Mouse (Mus musculus) hindbrain, embryonic 14.5 days (tissue): ENCODE measurements around the gene Cand2. TPM values are rescaled to one million over a fixed set of nuclear protein-coding genes. Genes with fewer than 3 reads are reported as not detected.

Source experiments
- ATAC-seq: fragments of 200-750 bp; cut with Nextera tagmentation; 2 replicates; pipeline ENCODE4 v1.8.0; 2017; ENCODE audit warnings: moderate number of reproducible peaks, mild to moderate bottlenecking, moderate TSS enrichment, moderate library complexity; ENCODE audit not compliant: low FRiP score
- DNase-seq: peaks from one replicate; pipeline ENCODE4 v3.0.0-alpha.2; 2015; ENCODE audit warnings: low spot score
- H3K27ac ChIP-seq: fragments of 300-500 bp; sonication (generic); 2 replicates; pipeline ENCODE4 v1.5.1; 2014; ENCODE audit warnings: mild to moderate bottlenecking, moderate library complexity
- H3K27me3 ChIP-seq: fragments of 300-500 bp; sonication (generic); 2 replicates; pipeline ENCODE4 v1.6.1; 2014; ENCODE audit warnings: mild to moderate bottlenecking, low read length, mixed read lengths; ENCODE audit not compliant: control insufficient read depth, insufficient read depth
- H3K36me3 ChIP-seq: fragments of 300-500 bp; sonication (generic); replicated peaks from 2 replicates; pipeline ENCODE4 v1.6.1; 2014; ENCODE audit not compliant: control insufficient read depth, insufficient read depth
- H3K4me1 ChIP-seq: fragments of 300-500 bp; sonication (generic); replicated peaks from 2 replicates; pipeline ENCODE4 v1.6.1; 2014; ENCODE audit warnings: antibody characterized with exemption, low read length, mixed read lengths; ENCODE audit not compliant: control insufficient read depth, insufficient read depth
- H3K4me2 ChIP-seq: fragments of 300-500 bp; sonication (generic); replicated peaks from 2 replicates; pipeline ENCODE4 v1.6.1; 2014; ENCODE audit warnings: mild to moderate bottlenecking, moderate library complexity
- H3K4me3 ChIP-seq: fragments of 300-500 bp; sonication (generic); replicated peaks from 2 replicates; pipeline ENCODE4 v1.5.1; 2014; ENCODE audit warnings: mild to moderate bottlenecking, low read length
- H3K9ac ChIP-seq: fragments of 300-500 bp; sonication (generic); 2 replicates; pipeline ENCODE4 v1.6.1; 2014
- H3K9me3 ChIP-seq: fragments of 300-500 bp; sonication (generic); 2 replicates; pipeline ENCODE4 v1.6.1; 2016; ENCODE audit warnings: low read length; ENCODE audit not compliant: control insufficient read depth
- WGBS: fragments of 180-500 bp; shearing (Covaris S2); extraction: QIAGEN DNeasy Blood & Tissue Kit; methylation state at CpG from one replicate; pipeline ENCODE4 v1.1.7; 2014; 5-methylcytosine and 5-hydroxymethylcytosine counted together
- polyA plus RNA-seq: library from polyadenylated mRNA; unstranded; fragments of >200 nt; fragmentation: Nextera tagmentation; extraction: Ambion mirVana; gene quantifications from 2 replicates; pipeline ENCODE4 v1.2.1, GENCODE M21; 2014

Cand2 gene
- polyA plus RNA-seq, 1 experiment from 2014 or later: 11.1 TPM

DNA sequence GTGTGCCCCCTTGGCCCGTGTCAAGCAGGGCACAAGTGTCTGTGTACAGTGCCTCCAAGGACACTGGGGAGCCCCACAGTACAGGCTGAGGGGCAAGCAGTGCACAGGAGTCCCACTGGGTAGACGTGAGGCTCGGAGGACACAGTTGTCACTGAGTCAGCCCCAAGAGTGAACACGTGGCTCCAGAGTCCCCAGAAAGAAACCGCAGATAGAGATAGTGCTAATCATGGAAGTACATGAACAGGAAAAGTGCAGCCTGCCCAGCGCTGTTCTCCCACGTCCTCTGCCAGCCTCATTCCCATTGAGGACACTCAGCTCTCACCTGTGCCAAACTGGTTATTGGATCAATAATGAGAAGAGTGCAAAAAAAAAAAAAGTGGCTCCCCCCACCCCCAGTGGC is 18.8 kb upstream of the Cand2 start:
- DNase-seq: no peak
- 79% methylated on average over 7 of the region's 7 CpGs for WGBS

DNA sequence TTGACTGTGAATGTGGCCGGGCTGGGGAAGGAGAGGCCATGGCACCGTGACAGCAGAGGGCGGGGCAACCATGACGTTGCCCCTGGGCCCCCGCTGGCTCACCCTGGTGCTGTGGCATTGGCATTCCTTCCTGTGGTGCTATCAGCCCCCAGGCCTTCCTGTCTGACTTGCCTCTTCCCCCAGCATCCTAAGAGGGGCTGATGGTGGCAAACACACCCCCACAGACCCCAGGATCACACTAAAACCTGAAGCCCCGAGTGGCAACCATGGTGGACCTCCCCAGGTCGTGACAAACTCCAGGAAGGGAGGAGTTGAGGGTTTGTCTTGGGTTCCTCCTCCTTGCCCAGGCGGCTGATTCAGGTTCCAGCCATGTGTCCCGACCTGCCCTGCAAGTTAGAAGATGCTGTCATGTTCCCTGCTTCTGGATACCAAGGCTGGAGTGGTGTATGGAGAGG is 15.3 kb upstream of the Cand2 start:
- no peak for ATAC-seq
- WGBS: 78% methylated on average over 9 of the region's 9 CpGs

More for the DNA sequence above, 18.8 kb upstream of the Cand2 start:
- no peaks in the 10 kb centered on the region for H3K9me3 ChIP-seq
- no peak overlapping the region for H3K4me3 ChIP-seq
- H3K27ac ChIP-seq: no peak overlapping the region
- no peaks in the 10 kb centered on the region for H3K4me1 ChIP-seq
- no peaks in the 10 kb centered on the region for H3K27me3 ChIP-seq
- no peak overlapping the region for H3K9ac ChIP-seq
- no peaks in the 10 kb centered on the region for H3K36me3 ChIP-seq
- no peak for ATAC-seq
- no peak overlapping the region for H3K4me2 ChIP-seq

DNA sequence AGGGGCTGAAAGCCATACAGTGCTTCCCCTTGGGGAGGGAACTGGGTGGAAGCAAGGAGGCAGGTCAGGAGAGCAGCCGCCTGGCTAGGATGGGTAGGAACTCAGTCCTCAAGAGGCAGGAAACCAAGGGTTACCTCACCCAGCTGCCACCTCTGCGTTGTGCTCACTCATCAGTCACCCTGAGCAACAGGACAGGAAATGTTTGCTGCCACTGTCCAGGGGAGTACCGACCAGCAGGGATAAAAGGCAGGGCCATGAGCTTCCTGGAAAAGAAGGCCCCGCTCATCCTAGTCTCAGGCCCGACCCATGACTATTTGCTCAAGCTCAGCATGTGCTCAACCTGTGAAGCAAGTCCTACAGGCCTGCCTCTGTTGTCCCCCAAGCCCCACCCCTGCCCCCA is 14.9 kb upstream of the Cand2 start:
- H3K4me2 ChIP-seq: no peak overlapping the region
- no peak for DNase-seq
- H3K27ac ChIP-seq: no peak overlapping the region
- no peak for ATAC-seq
- H3K9me3 ChIP-seq: no peaks in the 10 kb centered on the region
- H3K27me3 ChIP-seq: no peaks in the 10 kb centered on the region
- 68% methylated on average over 5 of the region's 5 CpGs for WGBS
- H3K9ac ChIP-seq: no peak overlapping the region
- H3K36me3 ChIP-seq: no peaks in the 10 kb centered on the region
- H3K4me3 ChIP-seq: no peak overlapping the region
- H3K4me1 ChIP-seq: no peaks in the 10 kb centered on the region

More for the DNA sequence above, 15.3 kb upstream of the Cand2 start:
- DNase-seq: no peak
- Histone ChIP-seq H3K4me2 (no peak overlapping the region), H3K9me3 (no peaks in the 10 kb centered on the region), H3K4me1 (no peaks in the 10 kb centered on the region), H3K27ac (no peak overlapping the region), H3K4me3 (no peak overlapping the region), H3K36me3 (no peaks in the 10 kb centered on the region), H3K9ac (no peak overlapping the region), H3K27me3 (no peaks in the 10 kb centered on the region)

DNA sequence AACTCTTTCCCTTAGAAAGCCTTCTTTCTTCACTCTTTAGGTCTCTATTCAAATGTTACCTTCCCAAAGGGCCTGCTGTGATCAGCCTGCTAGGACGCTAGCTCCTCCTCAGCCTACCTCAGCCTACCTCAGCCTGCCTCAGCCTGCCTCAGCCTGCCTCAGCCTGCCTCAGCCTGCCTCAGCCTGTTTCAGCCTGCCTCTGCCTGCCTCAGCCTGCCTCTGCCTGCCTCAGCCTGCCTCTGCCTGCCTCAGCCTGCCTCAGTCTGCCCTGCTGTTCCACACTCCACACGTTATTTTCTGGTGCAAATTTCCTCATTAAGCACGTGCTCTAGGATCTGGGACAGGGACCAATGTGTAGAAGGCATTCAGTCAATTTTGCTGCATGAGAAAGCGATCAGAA is 14.2 kb upstream of the Cand2 start:
- no peaks in the 10 kb centered on the region for H3K4me1 ChIP-seq
- H3K4me2 ChIP-seq: no peak overlapping the region
- H3K4me3 ChIP-seq: no peak overlapping the region
- ATAC-seq: no peak
- WGBS: 95% methylated on average over 4 of the region's 4 CpGs
- H3K9ac ChIP-seq: no peak overlapping the region
- H3K9me3 ChIP-seq: no peaks in the 10 kb centered on the region
- no peaks in the 10 kb centered on the region for H3K27me3 ChIP-seq
- H3K27ac ChIP-seq: no peak overlapping the region
- DNase-seq: no peak
- H3K36me3 ChIP-seq: no peaks in the 10 kb centered on the region

DNA sequence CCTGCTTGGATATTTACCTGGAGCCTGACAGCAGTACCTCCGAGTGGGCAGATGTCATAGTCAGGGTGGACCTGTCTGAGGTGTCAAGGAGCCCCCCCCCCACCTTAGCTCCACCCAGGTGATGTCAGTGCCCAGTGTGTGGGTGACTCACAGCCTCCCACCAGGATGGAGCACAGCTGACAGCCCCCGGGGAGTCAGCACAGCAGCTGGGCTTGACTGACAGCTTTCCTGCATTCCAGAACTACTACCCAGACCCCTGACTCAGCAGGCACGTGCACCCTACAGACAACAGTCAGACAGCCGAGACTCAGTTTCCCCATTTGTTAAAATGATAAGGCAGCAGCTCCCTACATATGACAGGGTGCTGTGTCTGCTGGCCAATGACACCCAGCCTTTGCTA is 13.4 kb upstream of the Cand2 start:
- no peaks in the 10 kb centered on the region for H3K27me3 ChIP-seq
- no peak overlapping the region for H3K9ac ChIP-seq
- H3K4me3 ChIP-seq: no peak overlapping the region
- no peak for ATAC-seq
- 67% methylated on average over 4 of the region's 4 CpGs for WGBS
- no peaks in the 10 kb centered on the region for H3K4me1 ChIP-seq
- no peak overlapping the region for H3K27ac ChIP-seq
- H3K36me3 ChIP-seq: no peaks in the 10 kb centered on the region
- no peak overlapping the region for H3K4me2 ChIP-seq
- no peak for DNase-seq
- H3K9me3 ChIP-seq: no peaks in the 10 kb centered on the region

- no peak within 1 kb of the TSS for H3K9ac ChIP-seq
- no peaks in the 10 kb centered on the region for H3K27me3 ChIP-seq
- H3K4me1 ChIP-seq: no peaks in the 10 kb centered on the region
- no peak for ATAC-seq
- H3K9me3 ChIP-seq: no peaks in the 10 kb centered on the region
- H3K27ac ChIP-seq: peak within 1 kb of the TSS; percentile 54
- H3K36me3 ChIP-seq: no peaks in the 10 kb centered on the region
- H3K4me2 ChIP-seq: peak within 1 kb of the TSS; percentile 19; the same call in 1 of the 2 replicates
- no peak for DNase-seq
- H3K4me3 ChIP-seq: no peak within 1 kb of the TSS
- under 1% methylated on average over 9 of the region's 9 CpGs for WGBS
Measured at GRCm38 (mm10) chr6:115761995-115762756, 12.2 kb upstream of the Cand2 start, which contains the start of gene Tmem40. Tmem40 (minus strand) TSS chr6:115762410.

GRCm38 (mm10) chr6:115764179-115764578 is 10.2 kb upstream of the Cand2 start:
- Histone ChIP-seq H3K27me3 (no peaks in the 10 kb centered on the region), H3K4me1 (no peaks in the 10 kb centered on the region), H3K4me2 (0 out of 2 replicates have a peak overlapping the region, but pooled peaks have one; percentile 21), H3K27ac (peak overlapping the region; percentile 71), H3K9me3 (no peaks in the 10 kb centered on the region), H3K9ac (no peak overlapping the region; the same call in 1 of the 2 replicates), H3K36me3 (no peaks in the 10 kb centered on the region), H3K4me3 (no peak overlapping the region)
- 6% methylated on average over 7 of the region's 7 CpGs for WGBS
- ATAC-seq (peak; percentile 94), DNase-seq (peak; percentile 81)

GRCm38 (mm10) chr6:115767357-115767756 is 7.0 kb upstream of the Cand2 start:
- H3K4me2 ChIP-seq: no peak overlapping the region
- 31% methylated on average over 9 of the region's 9 CpGs for WGBS

GRCm38 (mm10) chr6:115768207-115768606 is 6.1 kb upstream of the Cand2 start:
- ATAC-seq (no peak), DNase-seq (no peak)
- Histone ChIP-seq H3K4me3 (no peak overlapping the region), H3K4me1 (no peaks in the 10 kb centered on the region), H3K9me3 (no peaks in the 10 kb centered on the region), H3K27ac (no peak overlapping the region), H3K9ac (no peak overlapping the region), H3K36me3 (no peaks in the 10 kb centered on the region), H3K4me2 (no peak overlapping the region), H3K27me3 (no peaks in the 10 kb centered on the region)
- WGBS: 97% methylated on average over 4 of the region's 4 CpGs

More at GRCm38 (mm10) chr6:115767357-115767756, 7.0 kb upstream of the Cand2 start:
- Histone ChIP-seq H3K36me3 (no peaks in the 10 kb centered on the region), H3K27me3 (no peaks in the 10 kb centered on the region), H3K4me3 (no peak overlapping the region), H3K9ac (no peak overlapping the region), H3K27ac (no peak overlapping the region), H3K4me1 (no peaks in the 10 kb centered on the region), H3K9me3 (no peaks in the 10 kb centered on the region)
- DNase-seq (no peak), ATAC-seq (no peak)
